In the genomic region with DNA sequence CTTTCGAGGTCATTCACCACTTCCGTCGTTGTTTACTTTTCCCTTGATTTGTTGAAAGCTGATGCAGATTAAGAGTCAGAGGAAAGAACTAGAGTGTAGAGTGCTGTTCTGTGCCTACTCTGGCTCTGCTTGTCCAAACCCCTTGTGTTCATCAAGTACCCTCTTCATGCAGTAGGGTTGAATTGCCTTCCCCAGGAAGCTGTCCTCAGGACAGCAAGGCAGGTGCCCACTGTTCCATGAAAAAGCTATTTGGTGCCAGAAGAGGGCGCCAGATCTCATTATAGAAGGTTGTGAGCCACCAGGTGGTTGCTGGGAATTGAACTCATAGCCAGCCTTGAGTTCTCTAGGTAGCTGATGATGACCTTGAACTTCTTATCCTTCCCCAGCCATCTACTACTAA, we compare ENCODE assay signal across 12 mouse cellular contexts. TPM values are rescaled to one million over a fixed set of nuclear protein-coding genes. Genes with fewer than 3 reads are reported as not detected.
DNase-seq lines count a peak whose midpoint lies in the region; ATAC-seq and TF ChIP-seq lines count a peak whose summit lies in the region.
"Had no signal": no experiment of that assay in that cellular context is flagged by ENCODE, and none has a peak within 500 bp of the region (broad histone marks: within the 10 kb centered on the region; RNA-seq: fewer than 3 reads in every experiment).

No protein-coding gene starts in this region.

- WGBS in intestine, postnatal 0 days = 66% methylated on average over 4 of the region's 4 CpGs
- WGBS in intestine, embryonic 16.5 days = 67% methylated on average over 4 of the region's 4 CpGs

- no peaks in the 10 kb centered on the region for H3K79me2 ChIP-seq in CH12.LX (replicated peaks; ENCODE audit: control insufficient read depth, extremely low read depth, insufficient read depth, poor library complexity, severe bottlenecking)

- no peak overlapping the region for H3K9ac ChIP-seq in intestine, postnatal 0 days (ENCODE audit: low read depth, low read length)
- H3K9ac ChIP-seq in intestine, embryonic 16.5 days (ENCODE audit: low read depth, low read length) = no peak overlapping the region
- no peak overlapping the region for H3K9ac ChIP-seq in CH12.LX (ENCODE audit: insufficient read depth, low read depth)
- H3K9ac ChIP-seq: limb, embryonic 13.5 days had no signal

- no peak overlapping the region for H3K27ac ChIP-seq in intestine, postnatal 0 days (ENCODE audit: low read depth, low read length)
- no peak overlapping the region for H3K27ac ChIP-seq in intestine, embryonic 16.5 days (ENCODE audit: low read length)
- H3K27ac ChIP-seq in CH12.LX (ENCODE audit: insufficient read depth, low read depth) = no peak overlapping the region
- H3K27ac ChIP-seq: limb, embryonic 13.5 days had no signal

- no peaks in the 10 kb centered on the region for H3K9me3 ChIP-seq in intestine, postnatal 0 days (ENCODE audit: control insufficient read depth)
- no peaks in the 10 kb centered on the region for H3K9me3 ChIP-seq in intestine, embryonic 16.5 days (ENCODE audit: control insufficient read depth, low read length)
- no peaks in the 10 kb centered on the region for H3K9me3 ChIP-seq in CH12.LX (replicated peaks; ENCODE audit: low read length)
- H3K9me3 ChIP-seq: limb, embryonic 13.5 days had no signal

- ATAC-seq in intestine, postnatal 0 days = no peak
- no peak for ATAC-seq in intestine, embryonic 16.5 days

- DNase-seq in CH12.LX (ENCODE audit: extremely low read depth) = peak; percentile 33
- DNase-seq in R1 (ENCODE audit: low read depth, low spot score) = peak; percentile 83
- peak; percentile 71 for DNase-seq in lung, postnatal 36 days
- no peak for DNase-seq in urinary bladder, postnatal 10 days (ENCODE audit: low spot score)
- no peak for DNase-seq in testis, postnatal 10 days (ENCODE audit: low spot score)
- no peak for DNase-seq in ovary, postnatal 10 days (ENCODE audit: low spot score)
- DNase-seq: cerebellum, postnatal 25 days; heart, postnatal 10 days; right cerebral cortex, postnatal 25 days had no signal

- dilution Hi-C loops in CH12.LX (cut with MboI; ENCODE audit: extremely low pct_ligation_motif_present, extremely low pct_unique_long_range_greater_than_20kb, low sequenced_read_pairs) = no loop called here

- TF ChIP-seq POLR2A in CH12.LX (IDR thresholded peaks at IDR 0.05; ENCODE audit: low read depth, low read length) = no peak

- H3K4me2 ChIP-seq in intestine, postnatal 0 days (replicated peaks; ENCODE audit: low read depth) = no peak overlapping the region
- no peak overlapping the region for H3K4me2 ChIP-seq in intestine, embryonic 16.5 days (ENCODE audit: low read depth, low read length)
- no peak overlapping the region for H3K4me2 ChIP-seq in CH12.LX (ENCODE audit: insufficient read depth, low read depth, poor library complexity, severe bottlenecking)
- H3K4me2 ChIP-seq: limb, embryonic 13.5 days had no signal

- TF ChIP-seq EP300 in CH12.LX (IDR thresholded peaks at IDR 0.05; ENCODE audit: low read length) = no peak

- no peaks in the 10 kb centered on the region for H3K27me3 ChIP-seq in intestine, postnatal 0 days (replicated peaks; ENCODE audit: control insufficient read depth, insufficient read depth, low read length)
- no peaks in the 10 kb centered on the region for H3K27me3 ChIP-seq in intestine, embryonic 16.5 days (replicated peaks; ENCODE audit: control insufficient read depth, insufficient read depth, low read length)
- H3K27me3 ChIP-seq in CH12.LX (replicated peaks) = no peaks in the 10 kb centered on the region
- H3K27me3 ChIP-seq: limb, embryonic 13.5 days had no signal

- in situ Hi-C loops in CH12.LX (cut with MboI; ENCODE audit: low pct_ligation_motif_present, low pct_unique_long_range_greater_than_20kb, low sequenced_read_pairs) = no loop called here

- no peak overlapping the region for H3K4me3 ChIP-seq in intestine, postnatal 0 days (ENCODE audit: low read depth, low read length)
- H3K4me3 ChIP-seq in intestine, embryonic 16.5 days (ENCODE audit: low read length) = no peak overlapping the region
- H3K4me3 ChIP-seq in CH12.LX (replicated peaks in 1 of 3; ENCODE audit: low read depth in 2 of 3, low read length in 2 of 3, poor library complexity in 1 of 3) = no peak overlapping the region
- H3K4me3 ChIP-seq: limb, embryonic 13.5 days had no signal

- TF ChIP-seq CTCF in intestine, postnatal 0 days (IDR thresholded peaks at IDR 0.05; ENCODE audit: low read depth) = peak; percentile 56
- peak in 1 of 2 experiments; percentile 52; a peak in 2 of 4 replicates for TF ChIP-seq CTCF in CH12.LX (conservative IDR thresholded peaks at IDR 0.05 in 1 of 2, IDR thresholded peaks at IDR 0.05 in 1 of 2; ENCODE audit: low read depth in 2 of 2, low read length in 2 of 2)

- H3K4me1 ChIP-seq in intestine, postnatal 0 days (replicated peaks; ENCODE audit: control insufficient read depth, insufficient read depth, low read length) = no peaks in the 10 kb centered on the region
- H3K4me1 ChIP-seq in intestine, embryonic 16.5 days (ENCODE audit: control insufficient read depth, insufficient read depth, low read length) = no peaks in the 10 kb centered on the region
- H3K4me1 ChIP-seq in CH12.LX (ENCODE audit: control insufficient read depth in 1 of 2, insufficient read depth in 2 of 2) = peaks cover 0 to 12% of the 10 kb centered on the region in 2 experiments; a peak in 2 of 4 replicates
- H3K4me1 ChIP-seq: limb, embryonic 13.5 days had no signal

- peaks cover 89% of the 10 kb centered on the region for H3K36me3 ChIP-seq in intestine, postnatal 0 days (ENCODE audit: control insufficient read depth, insufficient read depth)
- peaks cover 30% of the 10 kb centered on the region for H3K36me3 ChIP-seq in intestine, embryonic 16.5 days (ENCODE audit: control insufficient read depth, insufficient read depth, low read length)
- peaks cover 86 to 94% of the 10 kb centered on the region in 2 experiments for H3K36me3 ChIP-seq in CH12.LX (replicated peaks in 1 of 2; ENCODE audit: control insufficient read depth in 1 of 2, insufficient read depth in 1 of 2, low read length in 1 of 2)

- no peak; the same call in 1 of the 2 replicates for TF ChIP-seq RAD21 in CH12.LX (IDR thresholded peaks at IDR 0.05; ENCODE audit: low read depth, low read length)

TF ChIP-seq in CH12.LX, 34 proteins besides CTCF, POLR2A, EP300 and RAD21:
- TF ChIP-seq HCFC1 (IDR thresholded peaks at IDR 0.05; ENCODE audit: low read depth, low read length) = no peak
- TF ChIP-seq SMC3 (IDR thresholded peaks at IDR 0.05; ENCODE audit: low read depth, low read length) = peak; percentile 15; the same call in 1 of the 2 replicates
TF ChIP-seq in CH12.LX: peak in this region for 1.

RNA-seq across cellular contexts. Expression of a gene that starts 21.2 kb away (rescaled TPM):
- polyA plus RNA-seq in intestine, postnatal 0 days (2015; fragmentation: Nextera tagmentation; extraction: Ambion mirVana) = 46.8 and 48.3 TPM in 2 replicates
- polyA plus RNA-seq in intestine, embryonic 16.5 days (2015; fragmentation: Nextera tagmentation; extraction: Ambion mirVana) = 30.4 and 32.5 TPM in 2 replicates
- 22.7 and 24.6 TPM in 2 replicates for total RNA-seq in CH12.LX (2012; rRNA removed)
- 24.9 and 27.8 TPM in 2 replicates for total RNA-seq in CH12.LX (2014; rRNA removed)
- 19.6 and 25.7 TPM in 2 replicates for polyA plus RNA-seq in CH12.LX (2012; ENCODE audit: insufficient read length, low read depth)

RNA-seq across cellular contexts. Expression of a gene that starts 31.5 kb away (rescaled TPM):
- polyA plus RNA-seq in intestine, postnatal 0 days (2015; fragmentation: Nextera tagmentation; extraction: Ambion mirVana) = 10.4 and 11.8 TPM in 2 replicates
- 19.0 and 21.1 TPM in 2 replicates for polyA plus RNA-seq in intestine, embryonic 16.5 days (2015; fragmentation: Nextera tagmentation; extraction: Ambion mirVana)
- total RNA-seq in CH12.LX (2012; rRNA removed) (39.2 and 50.5 TPM in 2 replicates), CH12.LX (2014; rRNA removed) (20.7 and 29.6 TPM in 2 replicates)
- polyA plus RNA-seq in CH12.LX (2012; ENCODE audit: insufficient read length, low read depth) = 133 and 147 TPM in 2 replicates

Comparison
In these comparisons a context has a peak if more than half of its experiments do, and no peak if none do; other contexts are left out.
1. DNase-seq: peak in CH12.LX (single experiment), R1 (single experiment) and lung, postnatal 36 days (single experiment); none in urinary bladder, postnatal 10 days (single experiment), testis, postnatal 10 days (single experiment) and ovary, postnatal 10 days (single experiment).